Mouse (Mus musculus) embryonic facial prominence, embryonic 10.5 days (tissue): Measurements from ENCODE around the gene Slc35e3. TPM values are rescaled to one million over a fixed set of nuclear protein-coding genes. Genes with fewer than 3 reads are reported as not detected.

Experiments
- DNase-seq: peaks from one replicate; pipeline ENCODE4 v3.0.0-alpha.2; 2017; ENCODE audit warnings: low spot score
- H3K27ac ChIP-seq: fragments of 300-500 bp; sonication (generic); replicated peaks from 2 replicates; pipeline ENCODE4 v1.5.1; 2016; ENCODE audit warnings: mild to moderate bottlenecking
- H3K27me3 ChIP-seq: fragments of 300-500 bp; sonication (generic); replicated peaks from 2 replicates; pipeline ENCODE4 v1.6.1; 2016; ENCODE audit warnings: low read depth, mild to moderate bottlenecking; ENCODE audit not compliant: poor library complexity, severe bottlenecking
- H3K36me3 ChIP-seq: fragments of 300-500 bp; sonication (generic); replicated peaks from 2 replicates; pipeline ENCODE4 v1.6.1; 2016; ENCODE audit warnings: mild to moderate bottlenecking, moderate library complexity
- H3K4me1 ChIP-seq: fragments of 300-500 bp; sonication (generic); 2 replicates; pipeline ENCODE4 v1.6.1; 2016
- H3K4me3 ChIP-seq: fragments of 300-500 bp; sonication (generic); 2 replicates; pipeline ENCODE4 v1.5.1; 2016; ENCODE audit warnings: mild to moderate bottlenecking, moderate library complexity
- H3K9me3 ChIP-seq: fragments of 300-500 bp; sonication (generic); 2 replicates; pipeline ENCODE4 v1.6.1; 2016; ENCODE audit warnings: mild to moderate bottlenecking
- WGBS: fragments of 180-500 bp; shearing (Covaris S2); methylation state at CpG from one replicate; pipeline ENCODE4 v1.1.7; 2016; 5-methylcytosine and 5-hydroxymethylcytosine counted together
- polyA plus RNA-seq: library from polyadenylated mRNA; unstranded; fragments of >200 nt; fragmentation: Nextera tagmentation; extraction: Ambion mirVana; gene quantifications from 2 replicates; pipeline ENCODE4 v1.2.1, GENCODE M21; 2016

The Slc35e3 gene
- polyA plus RNA-seq, result 20.2 and 24.7 TPM in 2 replicates

DNA sequence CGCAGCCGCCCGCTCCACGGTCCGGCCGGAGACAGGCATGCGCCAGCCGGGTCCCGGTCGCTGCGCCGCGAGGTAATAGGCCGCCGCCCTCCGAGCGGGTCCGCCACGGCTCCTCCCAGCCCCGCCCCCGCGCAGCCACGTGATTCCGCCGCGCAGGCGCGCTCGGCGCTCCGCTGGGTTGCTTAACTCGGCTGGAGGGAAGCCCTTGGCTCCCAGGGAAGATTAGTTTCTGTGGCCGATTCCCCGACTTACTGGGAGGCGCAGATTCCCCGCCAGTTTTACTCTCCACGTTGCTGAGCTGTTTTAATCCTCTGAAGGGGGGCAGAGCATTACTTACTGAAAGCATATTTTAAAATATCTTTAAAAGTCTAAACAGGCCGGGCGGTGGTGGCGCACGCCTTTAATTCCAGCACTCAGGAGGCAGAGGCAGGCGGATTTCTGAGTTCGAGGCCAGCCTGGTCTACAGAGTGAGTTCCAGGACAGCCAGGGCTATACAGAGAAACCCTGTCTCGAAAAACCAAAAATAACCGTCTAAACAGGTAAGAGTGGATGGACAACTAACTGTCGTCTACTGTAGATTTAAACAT lies at the start of gene Slc35e3:
Slc35e3 (minus strand) TSS at position 69 of the 587 bp plus-strand sequence.
- 15% methylated on average over 46 of the region's 46 CpGs for WGBS
- H3K4me3 ChIP-seq, result peak within 1 kb of the TSS; percentile 69

DNA sequence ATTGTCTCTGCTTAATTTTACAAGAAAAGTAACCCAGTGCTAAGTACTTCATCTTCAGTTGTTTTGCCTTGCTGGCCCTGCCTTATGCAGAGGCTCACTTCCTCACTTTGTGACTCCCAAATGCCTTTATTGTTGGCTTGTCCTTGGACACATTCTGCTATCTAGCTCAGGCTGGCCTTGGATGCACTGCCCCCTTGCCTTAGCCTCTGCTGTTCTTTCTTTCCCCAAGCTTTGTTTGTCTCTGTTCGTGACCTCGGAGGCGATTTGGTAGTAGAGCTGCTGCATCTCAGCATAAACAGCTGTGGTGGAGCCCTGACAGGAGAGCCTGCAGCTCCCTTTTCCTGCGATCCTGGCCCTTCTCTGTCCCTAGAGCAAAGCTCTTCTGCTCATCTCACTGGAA lies 49.0 kb upstream of the Slc35e3 start:
- H3K36me3 ChIP-seq, result peaks cover 4% of the 10 kb centered on the region
- 80% methylated on average over 4 of the region's 4 CpGs for WGBS
- H3K27ac ChIP-seq, result no peak overlapping the region
- DNase-seq, result no peak
- peaks cover 19% of the 10 kb centered on the region for H3K4me1 ChIP-seq
- H3K9me3 ChIP-seq, result 0 out of 2 replicates have a peak, but pooled peaks cover 3% of the 10 kb centered on the region
- H3K4me3 ChIP-seq, result no peak overlapping the region
- no peaks in the 10 kb centered on the region for H3K27me3 ChIP-seq

More for the DNA sequence above, at the start of gene Slc35e3:
- Histone ChIP-seq H3K36me3 (peaks cover 57% of the 10 kb centered on the region), H3K27ac (peak within 1 kb of the TSS; percentile 81), H3K9me3 (no peaks in the 10 kb centered on the region), H3K4me1 (peaks cover 29% of the 10 kb centered on the region), H3K27me3 (no peaks in the 10 kb centered on the region)
- peak; percentile 97 for DNase-seq

DNA sequence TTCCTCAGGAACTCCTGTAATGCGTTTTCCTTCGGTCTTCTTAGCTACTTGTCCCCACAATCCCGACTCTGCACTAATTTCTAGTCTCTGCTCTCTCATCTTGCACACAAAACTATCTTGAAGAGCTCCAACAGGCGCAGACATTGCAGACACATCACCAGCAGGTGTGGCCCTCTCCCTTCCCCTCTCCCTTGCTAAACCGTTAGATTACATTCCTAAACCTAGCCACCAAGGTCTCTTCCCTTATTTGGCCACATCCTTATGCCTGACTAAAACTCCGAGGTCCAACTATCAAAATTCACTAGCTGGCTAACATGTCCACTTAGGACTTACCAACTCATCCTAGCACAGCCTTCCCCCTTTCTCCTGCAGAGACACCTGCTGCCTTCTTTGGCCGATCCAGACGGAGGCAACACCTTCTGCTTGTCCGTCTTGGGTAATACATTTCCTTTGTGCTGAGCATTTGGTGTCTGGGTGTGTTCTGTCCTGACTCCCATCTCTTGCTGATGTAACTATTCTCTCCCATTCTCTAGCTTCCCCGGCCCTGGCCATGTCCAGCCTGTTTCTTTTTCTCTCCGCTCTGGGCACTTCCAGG lies 47.4 kb upstream of the Slc35e3 start:
- Histone ChIP-seq H3K4me1 (peaks cover 19% of the 10 kb centered on the region), H3K27me3 (no peaks in the 10 kb centered on the region), H3K27ac (peak overlapping the region; percentile 92), H3K9me3 (0 out of 2 replicates have a peak, but pooled peaks cover 3% of the 10 kb centered on the region), H3K4me3 (peak overlapping the region; percentile 93), H3K36me3 (peaks cover 17% of the 10 kb centered on the region)
- 77% methylated on average over 11 of the region's 11 CpGs for WGBS
- no peak for DNase-seq

GRCm38 (mm10) chr10:117792141-117793091 lies 46.3 kb upstream of the Slc35e3 start, which contains the start of gene Nup107:
Gene Nup107 (minus strand): TSS chr10:117792705.
- under 1% methylated on average over 75 of the region's 75 CpGs for WGBS
- Histone ChIP-seq H3K27ac (peak within 1 kb of the TSS; percentile 92), H3K36me3 (peaks cover 29% of the 10 kb centered on the region), H3K4me3 (peak within 1 kb of the TSS; percentile 93), H3K27me3 (no peaks in the 10 kb centered on the region), H3K4me1 (peaks cover 19% of the 10 kb centered on the region), H3K9me3 (0 out of 2 replicates have a peak, but pooled peaks cover 3% of the 10 kb centered on the region)
- DNase-seq, result peak; percentile 100

- no peaks in the 10 kb centered on the region for H3K9me3 ChIP-seq
- H3K4me3 ChIP-seq, result peak overlapping the region; percentile 93
- H3K36me3 ChIP-seq, result peaks cover 42% of the 10 kb centered on the region
- WGBS, result 93% methylated on average over 2 of the region's 2 CpGs
- DNase-seq, result no peak
- H3K4me1 ChIP-seq, result peaks cover 19% of the 10 kb centered on the region
- H3K27me3 ChIP-seq, result no peaks in the 10 kb centered on the region
- H3K27ac ChIP-seq, result no peak overlapping the region
Observed at GRCm38 (mm10) chr10:117791171-117791470, 45.0 kb upstream of the Slc35e3 start.

- no peaks in the 10 kb centered on the region for H3K9me3 ChIP-seq
- H3K27me3 ChIP-seq, result no peaks in the 10 kb centered on the region
- H3K36me3 ChIP-seq, result peaks cover 47% of the 10 kb centered on the region
- H3K27ac ChIP-seq, result no peak overlapping the region
- peaks cover 19% of the 10 kb centered on the region for H3K4me1 ChIP-seq
- no peak for DNase-seq
- 94% methylated on average over 17 of the region's 17 CpGs for WGBS
- H3K4me3 ChIP-seq, result peak overlapping the region; percentile 93
Observed at GRCm38 (mm10) chr10:117790421-117791170, 44.4 kb upstream of the Slc35e3 start.

DNA sequence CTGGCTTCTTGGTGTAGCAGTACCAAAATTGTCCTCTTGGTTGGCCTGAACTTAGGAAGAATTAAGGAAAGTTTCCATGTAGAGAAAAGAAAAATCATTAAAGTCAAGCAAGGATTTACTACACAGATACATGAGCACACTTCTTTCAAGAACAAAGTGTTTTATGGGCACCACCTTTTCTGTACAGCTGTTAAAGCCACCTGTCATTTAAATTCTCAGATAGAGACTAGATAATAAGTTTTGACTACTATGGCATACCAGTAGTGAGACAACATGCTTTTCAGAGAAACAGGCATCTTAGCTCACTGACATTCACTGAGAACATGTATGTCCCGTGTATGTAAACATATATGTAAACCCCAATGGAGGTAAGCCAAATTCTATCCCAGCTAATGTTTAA lies 43.8 kb upstream of the Slc35e3 start:
- no peak overlapping the region for H3K27ac ChIP-seq
- DNase-seq, result no peak
- H3K36me3 ChIP-seq, result peaks cover 53% of the 10 kb centered on the region
- peaks cover 19% of the 10 kb centered on the region for H3K4me1 ChIP-seq
- H3K27me3 ChIP-seq, result no peaks in the 10 kb centered on the region
- 96% methylated on average over 1 of the region's 1 CpGs for WGBS
- H3K4me3 ChIP-seq, result no peak overlapping the region
- H3K9me3 ChIP-seq, result no peaks in the 10 kb centered on the region

DNA sequence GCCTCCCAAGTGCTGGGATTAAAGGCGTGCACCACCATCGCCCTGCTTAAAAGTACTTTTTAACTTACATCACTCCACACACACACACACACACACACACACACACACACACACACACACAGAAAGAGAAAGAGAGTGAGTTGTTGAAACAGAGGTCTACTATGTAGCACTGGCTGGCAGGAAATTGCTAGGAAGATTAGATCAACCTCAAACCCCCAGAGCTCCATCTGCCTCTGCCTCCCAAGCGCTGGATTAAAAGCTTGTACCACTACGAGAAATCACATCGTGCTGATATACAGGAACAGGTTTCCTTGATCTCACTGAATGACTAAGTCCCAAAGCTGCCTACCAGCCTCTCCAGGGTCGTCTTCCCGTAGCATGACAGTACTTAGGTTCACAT lies 38.5 kb upstream of the Slc35e3 start:
- Histone ChIP-seq H3K27me3 (no peaks in the 10 kb centered on the region), H3K9me3 (no peaks in the 10 kb centered on the region), H3K4me1 (no peaks in the 10 kb centered on the region), H3K36me3 (peaks cover 97% of the 10 kb centered on the region), H3K4me3 (no peak overlapping the region), H3K27ac (no peak overlapping the region)
- 96% methylated on average over 7 of the region's 7 CpGs for WGBS
- no peak for DNase-seq

- H3K27me3 ChIP-seq, result no peaks in the 10 kb centered on the region
- no peak for DNase-seq
- H3K4me3 ChIP-seq, result no peak overlapping the region
- H3K4me1 ChIP-seq, result no peaks in the 10 kb centered on the region
- no peaks in the 10 kb centered on the region for H3K9me3 ChIP-seq
- 95% methylated on average over 13 of the region's 13 CpGs for WGBS
- H3K27ac ChIP-seq, result no peak overlapping the region
- peaks cover 97% of the 10 kb centered on the region for H3K36me3 ChIP-seq
Observed at GRCm38 (mm10) chr10:117783786-117784420, 37.7 kb upstream of the Slc35e3 start.

GRCm38 (mm10) chr10:117782491-117783260 lies 36.5 kb upstream of the Slc35e3 start:
- no peak for DNase-seq
- H3K4me3 ChIP-seq, result no peak overlapping the region
- no peaks in the 10 kb centered on the region for H3K9me3 ChIP-seq
- 95% methylated on average over 14 of the region's 14 CpGs for WGBS
- H3K27me3 ChIP-seq, result no peaks in the 10 kb centered on the region
- H3K27ac ChIP-seq, result no peak overlapping the region
- peaks cover 100% of the 10 kb centered on the region for H3K36me3 ChIP-seq
- no peaks in the 10 kb centered on the region for H3K4me1 ChIP-seq

DNA sequence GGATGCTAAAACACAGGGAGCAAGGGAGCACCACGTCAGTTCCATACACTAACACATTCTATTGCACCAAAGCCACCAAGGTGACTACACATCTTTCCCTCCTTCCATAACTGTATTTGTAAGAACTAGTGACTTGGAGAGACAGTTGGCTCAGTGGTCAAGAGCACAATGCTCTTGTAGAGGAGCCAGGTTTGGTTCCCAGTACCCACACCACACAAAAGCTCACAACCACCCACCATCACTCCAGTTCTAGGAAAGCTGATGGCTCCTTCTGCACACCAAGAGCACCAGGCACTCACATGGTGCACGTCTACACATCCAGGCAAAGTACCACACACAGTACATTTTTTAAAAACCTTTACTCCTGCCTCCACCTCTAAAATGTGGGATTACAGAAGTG lies 35.9 kb upstream of the Slc35e3 start:
- Histone ChIP-seq H3K27ac (no peak overlapping the region), H3K4me1 (no peaks in the 10 kb centered on the region), H3K27me3 (no peaks in the 10 kb centered on the region), H3K9me3 (no peaks in the 10 kb centered on the region), H3K4me3 (no peak overlapping the region), H3K36me3 (peaks cover 100% of the 10 kb centered on the region)
- WGBS, result 90% methylated on average over 2 of the region's 2 CpGs
- DNase-seq, result no peak
